Comparison of ENCODE assay signal across 9 mouse cellular contexts in genomic region chr7:110432301-110432700, GRCm38 (mm10).
DNase-seq lines count a peak whose midpoint lies in the region; ATAC-seq and TF ChIP-seq lines count a peak whose summit lies in the region.
"Had no signal": no experiment of that assay in that cellular context is flagged by ENCODE, and none has a peak within 500 bp of the region (broad histone marks: within the 10 kb centered on the region; RNA-seq: fewer than 3 reads in every experiment).

No protein-coding gene starts in this region.

- no peak for ATAC-seq in heart, embryonic 11.5 days (replicated peaks; ENCODE audit: insufficient number of reproducible peaks, low FRiP score, low TSS enrichment)

- no peak overlapping the region for H3K9ac ChIP-seq in heart, embryonic 11.5 days (ENCODE audit: low read depth, low read length)
- H3K9ac ChIP-seq: midbrain, embryonic 12.5 days had no signal

- no peak overlapping the region for H3K4me2 ChIP-seq in heart, embryonic 11.5 days
- H3K4me2 ChIP-seq: midbrain, embryonic 12.5 days had no signal

- WGBS in heart, embryonic 11.5 days (ENCODE audit: insufficient replicate concordance) = 17% methylated on average over 4 of the region's 4 CpGs

- H3K27ac ChIP-seq in heart, embryonic 11.5 days (ENCODE audit: low read depth, low read length) = no peak overlapping the region
- H3K27ac ChIP-seq: midbrain, embryonic 12.5 days had no signal

- no peaks in the 10 kb centered on the region for H3K9me3 ChIP-seq in heart, embryonic 11.5 days (replicated peaks; ENCODE audit: control insufficient read depth, low read length)
- H3K9me3 ChIP-seq in E14TG2a.4 (ENCODE audit: low read length) = no peaks in the 10 kb centered on the region
- H3K9me3 ChIP-seq: midbrain, embryonic 12.5 days had no signal

- no peak overlapping the region for H3K4me3 ChIP-seq in heart, embryonic 11.5 days (ENCODE audit: low read depth, low read length)
- no peak overlapping the region for H3K4me3 ChIP-seq in E14TG2a.4 (replicated peaks; ENCODE audit: low read length)
- H3K4me3 ChIP-seq: midbrain, embryonic 12.5 days had no signal

- no peaks in the 10 kb centered on the region for H3K4me1 ChIP-seq in heart, embryonic 11.5 days (ENCODE audit: control insufficient read depth, insufficient read depth, low read length)
- no peaks in the 10 kb centered on the region for H3K4me1 ChIP-seq in E14TG2a.4 (replicated peaks; ENCODE audit: low read depth, low read length)
- H3K4me1 ChIP-seq: midbrain, embryonic 12.5 days had no signal

- peaks cover 3% of the 10 kb centered on the region; the same call in 1 of the 2 replicates for H3K36me3 ChIP-seq in heart, embryonic 11.5 days (ENCODE audit: control insufficient read depth, insufficient read depth, low read length)
- H3K36me3 ChIP-seq in E14TG2a.4 (ENCODE audit: insufficient read depth, low read length) = no peaks in the 10 kb centered on the region; the same call in 1 of the 2 replicates

- H3K27me3 ChIP-seq in heart, embryonic 11.5 days (ENCODE audit: control insufficient read depth, insufficient read depth, low read length) = no peaks in the 10 kb centered on the region
- H3K27me3 ChIP-seq in E14TG2a.4 (ENCODE audit: insufficient read depth, low read length) = no peaks in the 10 kb centered on the region
- H3K27me3 ChIP-seq: midbrain, embryonic 12.5 days had no signal

- peak; percentile 64 for TF ChIP-seq CTCF in E14TG2a.4 (conservative IDR thresholded peaks at IDR 0.05; ENCODE audit: low read length)

- DNase-seq in heart, adult 8-10 months (ENCODE audit: low spot score) = peak; percentile 31
- peak; percentile 49 for DNase-seq in c-Kit-positive CD71-negative TER-119-negative erythroid progenitor cells, embryonic 14.5 days (ENCODE audit: low read depth)
- DNase-seq in frontal cortex, adult 2 months (ENCODE audit: extremely low spot score in 1 of 2, low spot score in 1 of 2) = peak; percentile 20 to 78
- peak; percentile 67 to 82 for DNase-seq in kidney, postnatal 36 days
- peak; percentile 33 to 49 for DNase-seq in lung, adult 18-20 months
- DNase-seq in skeletal muscle tissue, adult 2 months (ENCODE audit: low read depth, low spot score) = peak; percentile 49
